Mouse (Mus musculus) thymus, adult 2 months (tissue): Measurements from ENCODE around the gene Ralgps2. TPM values are rescaled to one million over a fixed set of nuclear protein-coding genes. Genes with fewer than 3 reads are reported as not detected.

Experiments used
- DNase-seq: peaks from one replicate; pipeline ENCODE4 v3.0.0; 2021
- H3K27ac ChIP-seq: fragments of 200-500 bp; 2 replicates; pipeline ENCODE4 v1.5.1; 2012; ENCODE audit warnings: low read length, control low read depth; ENCODE audit not compliant: control insufficient read depth, insufficient read depth
- H3K27me3 ChIP-seq: fragments of 200-500 bp; 2 replicates; pipeline ENCODE4 v1.6.1; 2012; ENCODE audit warnings: mild to moderate bottlenecking, low read length, moderate library complexity, mixed read lengths; ENCODE audit not compliant: control insufficient read depth, insufficient read depth
- H3K36me3 ChIP-seq: fragments of 200-500 bp; 2 replicates; pipeline ENCODE4 v1.6.1; 2012; ENCODE audit warnings: mild to moderate bottlenecking, low read length, moderate library complexity; ENCODE audit not compliant: control insufficient read depth, insufficient read depth
- H3K4me1 ChIP-seq: fragments of 200-500 bp; replicated peaks from 2 replicates; pipeline ENCODE4 v1.6.1; 2012; ENCODE audit warnings: low read length; ENCODE audit not compliant: control insufficient read depth, insufficient read depth
- H3K4me3 ChIP-seq: fragments of 200-500 bp; 2 replicates; pipeline ENCODE4 v1.5.1; 2012; ENCODE audit warnings: mild to moderate bottlenecking, low read length, control low read depth, moderate library complexity; ENCODE audit not compliant: control insufficient read depth, insufficient read depth
- CTCF ChIP-seq: fragments of 200-500 bp; IDR thresholded peaks from 2 replicates; pipeline ENCODE4 v1.5.1; 2012; ENCODE audit warnings: mild to moderate bottlenecking, control low read depth, low read length, moderate library complexity, borderline replicate concordance; ENCODE audit not compliant: control insufficient read depth, poor library complexity, insufficient read depth; ENCODE audit errors: extremely low read depth
- POLR2A ChIP-seq: fragments of 200-500 bp; IDR thresholded peaks from 2 replicates; pipeline ENCODE4 v1.6.1; 2012; ENCODE audit warnings: mild to moderate bottlenecking, low read length, control low read depth, moderate library complexity; ENCODE audit not compliant: control insufficient read depth, poor library complexity, insufficient read depth; ENCODE audit errors: extremely low read depth
- WGBS: fragments of 180-500 bp; shearing (Covaris S2); methylation state at CpG from one replicate; pipeline ENCODE4 v1.1.7; 2018; 5-methylcytosine and 5-hydroxymethylcytosine counted together
- polyA plus RNA-seq: library from polyadenylated mRNA; depleted of rRNA; stranded (reverse); fragments of >200 nt; gene quantifications from 2 replicates; pipeline ENCODE4 v1.2.3, GENCODE M21; 2012

The Ralgps2 gene
- polyA plus RNA-seq, 1 experiment, result 25.2 TPM

- no peak for DNase-seq
- H3K27ac ChIP-seq, result no peak overlapping the region
- TF ChIP-seq POLR2A (no peak), CTCF (no peak)
Observed at GRCm38 (mm10) chr1:156781076-156781741, 158.2 kb downstream of the Ralgps2 start.

DNA sequence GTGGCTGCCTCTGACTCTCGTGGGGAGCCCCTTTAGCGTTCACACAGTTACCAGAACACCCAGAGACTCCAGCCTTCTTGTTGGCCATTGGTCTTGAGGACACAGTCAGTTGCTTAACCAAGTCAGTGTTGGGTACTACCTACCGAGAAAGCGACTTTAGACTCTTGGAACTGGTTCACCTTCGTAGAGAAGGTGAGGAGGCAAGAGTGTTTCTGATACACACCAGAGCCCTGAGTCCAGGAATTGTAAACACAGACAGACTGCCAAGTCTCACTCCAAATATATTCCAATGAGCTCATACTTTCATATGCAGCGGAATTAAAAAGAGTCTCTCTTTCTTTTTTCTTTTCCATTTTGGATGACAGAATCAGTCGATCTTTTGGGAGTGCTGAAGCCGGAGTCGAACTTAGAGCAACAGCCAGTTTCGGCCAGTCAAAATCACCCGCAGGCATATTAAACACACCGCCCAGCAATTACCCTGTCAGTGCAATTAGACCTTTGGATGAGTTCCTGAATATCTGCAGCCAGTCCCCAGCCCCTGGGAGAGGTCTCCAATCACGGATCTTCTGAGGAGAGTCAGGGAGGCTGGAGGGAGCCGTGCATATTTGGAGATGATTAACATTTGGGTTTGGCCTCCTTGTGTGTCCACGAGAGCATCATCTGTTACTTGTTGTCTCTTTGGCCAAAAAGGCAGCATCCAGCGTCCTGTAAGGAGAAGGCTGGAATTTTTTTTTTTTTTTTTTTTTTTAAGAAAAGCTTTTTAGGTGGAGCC is 159.0 kb downstream of the Ralgps2 start:
- TF ChIP-seq POLR2A (no peak), CTCF (no peak)
- Histone ChIP-seq H3K36me3 (no peaks in the 10 kb centered on the region), H3K27ac (no peak overlapping the region), H3K4me1 (no peaks in the 10 kb centered on the region), H3K4me3 (no peak overlapping the region), H3K27me3 (no peaks in the 10 kb centered on the region)
- 92% methylated on average over 16 of the region's 16 CpGs for WGBS
- no peak for DNase-seq

More at GRCm38 (mm10) chr1:156781076-156781741, 158.2 kb downstream of the Ralgps2 start:
- Histone ChIP-seq H3K4me1 (no peaks in the 10 kb centered on the region), H3K27me3 (no peaks in the 10 kb centered on the region), H3K4me3 (no peak overlapping the region), H3K36me3 (no peaks in the 10 kb centered on the region)
- WGBS, result 84% methylated on average over 12 of the region's 12 CpGs

GRCm38 (mm10) chr1:156779595-156779994 is 159.8 kb downstream of the Ralgps2 start:
- H3K4me1 ChIP-seq, result no peaks in the 10 kb centered on the region
- 89% methylated on average over 4 of the region's 4 CpGs for WGBS
- no peak overlapping the region for H3K27ac ChIP-seq
- H3K4me3 ChIP-seq, result no peak overlapping the region
- no peak for DNase-seq
- TF ChIP-seq CTCF, result no peak
- TF ChIP-seq POLR2A, result no peak
- no peaks in the 10 kb centered on the region for H3K36me3 ChIP-seq
- H3K27me3 ChIP-seq, result no peaks in the 10 kb centered on the region

- DNase-seq, result no peak
- TF ChIP-seq POLR2A (no peak), CTCF (no peak)
- H3K36me3 ChIP-seq, result no peaks in the 10 kb centered on the region
- no peak overlapping the region for H3K27ac ChIP-seq
- no peaks in the 10 kb centered on the region for H3K27me3 ChIP-seq
- no peak overlapping the region for H3K4me3 ChIP-seq
- 89% methylated on average over 6 of the region's 6 CpGs for WGBS
- H3K4me1 ChIP-seq, result no peaks in the 10 kb centered on the region
Observed at GRCm38 (mm10) chr1:156778977-156779376, 160.4 kb downstream of the Ralgps2 start.

DNA sequence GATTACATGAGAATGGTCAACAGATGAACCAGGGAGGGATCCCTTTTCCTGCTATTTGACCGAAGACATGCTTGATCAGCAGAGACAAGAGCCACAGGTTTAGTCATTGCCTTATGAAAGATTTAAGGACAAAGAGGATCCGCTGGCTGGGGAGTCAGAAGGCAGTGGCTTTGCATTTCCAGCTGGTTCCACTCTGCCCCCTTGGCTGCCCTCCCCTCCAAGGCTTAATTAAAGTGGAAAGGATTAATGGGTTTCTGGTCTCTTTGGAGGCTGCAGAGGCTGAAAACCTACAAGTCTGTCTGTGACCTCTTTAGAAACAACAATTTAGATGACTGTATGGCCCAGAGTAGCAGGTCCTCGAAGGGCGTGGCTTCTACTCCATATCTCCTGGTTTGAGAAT is 161.5 kb downstream of the Ralgps2 start:
- Histone ChIP-seq H3K27me3 (no peaks in the 10 kb centered on the region), H3K27ac (no peak overlapping the region), H3K4me3 (no peak overlapping the region), H3K36me3 (no peaks in the 10 kb centered on the region), H3K4me1 (no peaks in the 10 kb centered on the region)
- DNase-seq, result no peak
- TF ChIP-seq CTCF (no peak), POLR2A (no peak)
- WGBS, result 98% methylated on average over 4 of the region's 4 CpGs

GRCm38 (mm10) chr1:156775983-156776382 is 163.4 kb downstream of the Ralgps2 start:
- no peaks in the 10 kb centered on the region for H3K27me3 ChIP-seq
- H3K36me3 ChIP-seq, result no peaks in the 10 kb centered on the region
- no peak for DNase-seq
- TF ChIP-seq POLR2A (no peak), CTCF (no peak)
- 52% methylated on average over 7 of the region's 7 CpGs for WGBS
- no peaks in the 10 kb centered on the region for H3K4me1 ChIP-seq
- no peak overlapping the region for H3K27ac ChIP-seq
- no peak overlapping the region for H3K4me3 ChIP-seq
